Mouse (Mus musculus): Measurements from ENCODE around the gene Haus7. TPM values are rescaled to one million over a fixed set of nuclear protein-coding genes. Genes with fewer than 3 reads are reported as not detected.
"Not testable (repeated sequence)": the region's sequence is repeated elsewhere in the genome, so short reads cannot be mapped to it uniquely, and the experiment has no call there.

Haus7 gene
- total RNA-seq, 2 experiments from 2014 or later: 20.7 to 27.4 TPM

GRCm38 (mm10) chrX:73467446-73468241 is 8.8 kb upstream of the Haus7 start:
- no peak for DNase-seq (ENCODE audit: low spot score in 2 of 2)

GRCm38 (mm10) chrX:73465483-73466186 is 6.8 kb upstream of the Haus7 start:
- peak in 1 of 2 experiments; percentile 27 for DNase-seq (ENCODE audit: low spot score in 2 of 2)

GRCm38 (mm10) chrX:73460792-73461191 is 1.9 kb upstream of the Haus7 start:
- DNase-seq (ENCODE audit: low spot score in 2 of 2): no peak

- peak; percentile 59 to 69 for DNase-seq (ENCODE audit: low spot score in 2 of 2)
Observed at GRCm38 (mm10) chrX:73451949-73452348, 6.9 kb downstream of the Haus7 start.

GRCm38 (mm10) chrX:73441428-73441827 is 17.4 kb downstream of the Haus7 start:
- DNase-seq (ENCODE audit: low spot score in 2 of 2): no peak

GRCm38 (mm10) chrX:73435252-73435651 is 23.6 kb downstream of the Haus7 start, which contains the start of gene Trex2:
Gene Trex2 (minus strand): TSS chrX:73435344.
- no peak for DNase-seq (ENCODE audit: low spot score in 2 of 2)

GRCm38 (mm10) chrX:73432850-73433249 is 26.0 kb downstream of the Haus7 start:
- DNase-seq (ENCODE audit: low spot score in 2 of 2): no peak

GRCm38 (mm10) chrX:73430036-73430435 is 28.8 kb downstream of the Haus7 start:
- no peak for DNase-seq (ENCODE audit: low spot score in 2 of 2)

- DNase-seq (ENCODE audit: low spot score in 2 of 2): no peak
Observed at GRCm38 (mm10) chrX:73412767-73413166, 46.1 kb downstream of the Haus7 start.

- no peak for DNase-seq (ENCODE audit: low spot score in 2 of 2)
Observed at GRCm38 (mm10) chrX:73410880-73411517, 47.8 kb downstream of the Haus7 start, which contains the start of gene Zfp92. Gene Zfp92 (plus strand): TSS chrX:73411096.

GRCm38 (mm10) chrX:73401616-73402015 is 57.2 kb downstream of the Haus7 start:
- no peak for DNase-seq (ENCODE audit: low spot score in 2 of 2)

- DNase-seq (ENCODE audit: low spot score in 2 of 2): no peak
Observed at GRCm38 (mm10) chrX:73400951-73401350, 57.9 kb downstream of the Haus7 start.

GRCm38 (mm10) chrX:73398636-73399035 is 60.2 kb downstream of the Haus7 start, which contains the start of gene Gm18336:
Gene Gm18336 (minus strand): TSS chrX:73398736.
- not testable (repeated sequence) for DNase-seq (ENCODE audit: low spot score in 2 of 2)

- peak in 1 of 2 experiments; percentile 12 for DNase-seq (ENCODE audit: low spot score in 2 of 2)
Observed at GRCm38 (mm10) chrX:73396446-73396845, 62.4 kb downstream of the Haus7 start.

GRCm38 (mm10) chrX:73391481-73391880 is 67.4 kb downstream of the Haus7 start:
- no peak for DNase-seq (ENCODE audit: low spot score in 2 of 2)

Other genes with a start within 250 kb of the Haus7 start
- 1 to 10 TPM; 1.3 to 2.0 TPM for gene Xlr4b, start 244.7 kb downstream of the Haus7 start, total RNA-seq (2021)
- gene F8a, start 230.8 kb downstream of the Haus7 start, total RNA-seq (2021): 1 to 10 TPM; 6.7 to 9.8 TPM
- gene Xlr4c, start 215.9 kb downstream of the Haus7 start, total RNA-seq (2021): 1 to 10 TPM in 1 of 2 experiments, under 1 TPM in 1; 0.23 to 1.8 TPM
- not detected for gene Xlr3c, start 193.7 kb downstream of the Haus7 start, total RNA-seq (2021)
- gene Xlr5a, start 166.1 kb downstream of the Haus7 start, total RNA-seq (2021): under 1 TPM in 1 of 2 experiments, not detected in 1; 0.53 TPM
- not detected for gene Xlr5c, start 166.1 kb downstream of the Haus7 start, total RNA-seq (2021)
- not detected for gene Gm45015, start 122.2 kb downstream of the Haus7 start, total RNA-seq (2021)
- gene Zfp275, start 116.4 kb downstream of the Haus7 start, total RNA-seq (2021): 10 to 100 TPM; 16.0 to 17.7 TPM
- not detected for gene Gm18336, start 60.3 kb downstream of the Haus7 start, total RNA-seq (2021)
- under 1 TPM; 0.46 to 0.51 TPM for gene Zfp92, start 47.9 kb downstream of the Haus7 start, total RNA-seq (2021)
- not detected for gene Trex2, start 23.7 kb downstream of the Haus7 start, total RNA-seq (2021)
- gene Bgn, start 24.6 kb upstream of the Haus7 start, total RNA-seq (2021): 100 to 1,000 TPM; 221 to 292 TPM
- gene Atp2b3, start 44.0 kb upstream of the Haus7 start, total RNA-seq (2021): 10 to 100 TPM; 42.1 to 52.8 TPM
- under 1 TPM; 0.20 to 0.35 TPM for gene Dusp9, start 180.4 kb upstream of the Haus7 start, total RNA-seq (2021)
- 10 to 100 TPM; 10.6 to 11.7 TPM for gene Pnck, start 201.1 kb upstream of the Haus7 start, total RNA-seq (2021)
- gene Slc6a8, start 214.1 kb upstream of the Haus7 start, total RNA-seq (2021): 10 to 100 TPM; 74.5 to 97.7 TPM